Mouse (Mus musculus) ES-E14 (cell line): ENCODE measurements around the gene Tm9sf1.

ENCODE experiments used
- CHD2 ChIP-seq: IDR thresholded peaks from 2 replicates; pipeline ENCODE4 v1.6.1; 2014; ENCODE audit warnings: mild to moderate bottlenecking, low read depth, low read length, inconsistent platforms
- MAFK ChIP-seq: IDR thresholded peaks from 2 replicates; pipeline ENCODE4 v1.6.1; 2014; ENCODE audit warnings: mild to moderate bottlenecking, low read depth, low read length, inconsistent platforms; ENCODE audit not compliant: insufficient read depth
- ZC3H11A ChIP-seq: IDR thresholded peaks from 2 replicates; pipeline ENCODE4 v1.6.1; 2012; ENCODE audit warnings: low read depth, mild to moderate bottlenecking, inconsistent platforms, low read length, borderline replicate concordance
- ZNF384 ChIP-seq: IDR thresholded peaks from 2 replicates; pipeline ENCODE4 v1.6.1; 2012; ENCODE audit warnings: low read depth, low read length, inconsistent platforms

GRCm38 (mm10) chr14:55628077-55628827, 15.4 kb downstream of the Tm9sf1 start:
- TF ChIP-seq CHD2 = no peak
- no peak for TF ChIP-seq ZC3H11A
- TF ChIP-seq MAFK = no peak
- TF ChIP-seq ZNF384 = no peak
